Mouse (Mus musculus) ES-Bruce4 (cell line): ENCODE data around the gene Adarb2.

Source experiments
- CTCF ChIP-seq: IDR thresholded peaks from one replicate; pipeline ENCODE4 v1.8.1; 2011; ENCODE audit warnings: low read depth, low read length
- EP300 ChIP-seq: IDR thresholded peaks from 2 replicates; pipeline ENCODE4 v1.6.1; 2011; ENCODE audit warnings: low read depth, low read length; ENCODE audit not compliant: insufficient read depth

DNA sequence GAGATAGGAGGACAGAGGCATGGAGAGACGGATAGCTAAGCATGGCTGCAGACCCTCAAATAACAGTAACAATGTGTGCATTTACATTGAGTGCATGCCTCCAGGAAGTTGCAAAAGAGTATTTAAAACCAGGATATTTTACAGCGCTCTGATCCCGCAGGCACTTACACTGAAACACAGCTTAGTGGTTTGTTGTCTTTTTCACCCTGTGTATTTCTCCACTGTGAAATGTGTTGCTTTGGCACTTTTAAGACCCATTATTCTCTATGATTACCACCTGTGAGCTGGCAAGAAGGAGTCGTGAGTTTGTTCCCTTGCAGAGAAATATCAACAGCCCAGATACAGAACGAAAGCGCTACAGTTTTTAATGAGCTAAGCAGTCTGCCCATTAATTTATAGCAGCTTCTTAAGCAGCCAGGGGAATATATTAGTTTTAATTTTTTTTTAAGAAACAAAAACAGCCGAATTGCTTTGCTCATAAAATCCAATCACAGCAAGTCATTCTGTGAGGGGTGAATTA lies 167.3 kb downstream of the Adarb2 start:
- TF ChIP-seq EP300 (no peak), CTCF (no peak)
